Mouse (Mus musculus): ENCODE measurements around the gene Dnaja4.

The Dnaja4 gene

DNA sequence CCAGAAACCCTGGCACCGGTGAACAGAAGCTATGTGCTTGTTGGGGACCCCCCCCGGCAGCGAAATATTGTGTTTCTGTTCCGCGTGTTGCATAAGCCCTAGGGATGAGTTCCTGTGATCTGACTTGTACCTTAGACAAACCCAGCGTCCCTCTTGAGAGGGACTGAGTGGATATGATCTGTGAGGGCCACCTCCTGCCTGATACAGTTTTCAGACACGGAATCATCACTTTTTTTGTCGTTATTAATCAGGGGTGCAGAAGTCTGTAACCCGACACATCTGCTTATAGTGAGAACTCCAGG lies 1.5 kb downstream of the Dnaja4 start:
- DNase-seq: no peak

DNA sequence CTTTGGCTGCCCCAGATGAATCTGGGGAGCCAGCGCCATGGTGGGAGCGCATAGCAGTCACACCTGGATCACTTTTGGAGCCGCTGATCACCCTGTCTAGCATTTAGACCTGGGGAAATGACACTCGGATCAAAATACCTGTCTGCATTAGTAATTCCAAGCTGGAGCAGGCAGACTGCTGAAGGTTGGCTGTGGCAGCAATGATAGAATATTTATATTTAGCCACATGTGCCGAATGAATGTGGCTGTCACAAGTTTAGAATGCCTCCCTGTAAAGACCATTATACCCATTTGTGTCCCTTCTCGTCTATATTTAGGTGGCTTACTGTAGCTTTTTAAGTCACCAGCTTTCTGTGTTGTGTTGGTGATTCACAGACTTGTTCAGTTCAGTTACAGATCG lies 2.1 kb downstream of the Dnaja4 start:
- no peak for DNase-seq

DNA sequence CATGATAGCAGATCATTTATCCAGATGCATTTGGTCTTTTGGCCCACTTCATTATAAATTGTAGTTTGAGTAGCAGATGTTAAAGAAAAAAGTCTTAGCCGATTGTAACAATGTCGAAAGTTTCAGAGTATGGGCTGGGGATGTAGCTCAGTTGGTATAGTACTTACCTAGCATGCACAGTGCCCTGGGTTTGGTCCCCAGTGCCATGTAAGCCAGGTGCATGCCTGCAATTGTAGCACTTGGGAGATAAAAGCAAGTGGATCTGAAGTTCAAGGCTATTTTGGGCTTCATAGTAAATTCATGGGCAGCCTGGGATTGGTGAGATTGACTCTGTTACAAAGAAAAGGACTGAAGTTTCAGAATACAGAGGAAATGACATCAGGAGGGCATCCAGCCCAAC lies 3.9 kb downstream of the Dnaja4 start:
- DNase-seq: no peak

DNA sequence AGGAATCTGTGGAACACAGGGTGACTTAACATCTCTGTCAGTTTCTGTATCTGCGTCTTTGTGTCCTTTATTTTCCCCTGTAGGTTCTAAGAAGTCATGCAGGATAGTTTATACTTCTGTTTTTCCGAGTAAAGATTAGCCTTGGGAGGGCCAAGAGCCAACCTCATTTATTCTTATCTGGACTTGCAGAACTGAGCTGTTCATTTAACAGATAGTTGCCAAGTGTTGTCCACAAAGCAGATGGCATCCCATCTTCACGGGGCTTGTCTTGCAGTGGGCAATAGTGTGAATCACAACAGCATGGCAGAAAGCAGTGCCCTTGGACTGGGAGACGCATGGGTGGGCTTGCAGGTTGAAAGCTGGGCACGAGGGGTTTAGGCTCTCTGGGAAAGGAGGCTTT lies 5.7 kb downstream of the Dnaja4 start:
- DNase-seq: no peak

DNA sequence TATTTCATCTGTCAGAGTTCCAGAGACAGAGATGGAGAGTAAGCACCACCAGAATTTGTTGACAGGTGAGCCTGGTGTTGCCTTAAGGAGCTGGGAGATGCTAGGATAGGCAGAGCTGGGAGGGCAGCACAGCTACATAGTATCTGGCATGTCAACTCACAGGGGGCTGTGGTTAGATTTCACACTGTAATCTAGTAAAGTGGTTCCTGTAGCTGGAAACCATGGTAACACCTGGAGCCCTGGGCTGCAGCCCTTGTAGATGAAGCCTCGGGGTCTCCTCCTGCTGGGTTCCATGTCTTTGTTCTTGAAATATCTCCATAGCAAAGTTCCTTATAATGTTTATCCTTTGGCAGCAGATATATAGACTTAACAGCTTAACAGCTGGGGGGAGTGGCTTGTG lies 6.9 kb downstream of the Dnaja4 start:
- DNase-seq: no peak

DNA sequence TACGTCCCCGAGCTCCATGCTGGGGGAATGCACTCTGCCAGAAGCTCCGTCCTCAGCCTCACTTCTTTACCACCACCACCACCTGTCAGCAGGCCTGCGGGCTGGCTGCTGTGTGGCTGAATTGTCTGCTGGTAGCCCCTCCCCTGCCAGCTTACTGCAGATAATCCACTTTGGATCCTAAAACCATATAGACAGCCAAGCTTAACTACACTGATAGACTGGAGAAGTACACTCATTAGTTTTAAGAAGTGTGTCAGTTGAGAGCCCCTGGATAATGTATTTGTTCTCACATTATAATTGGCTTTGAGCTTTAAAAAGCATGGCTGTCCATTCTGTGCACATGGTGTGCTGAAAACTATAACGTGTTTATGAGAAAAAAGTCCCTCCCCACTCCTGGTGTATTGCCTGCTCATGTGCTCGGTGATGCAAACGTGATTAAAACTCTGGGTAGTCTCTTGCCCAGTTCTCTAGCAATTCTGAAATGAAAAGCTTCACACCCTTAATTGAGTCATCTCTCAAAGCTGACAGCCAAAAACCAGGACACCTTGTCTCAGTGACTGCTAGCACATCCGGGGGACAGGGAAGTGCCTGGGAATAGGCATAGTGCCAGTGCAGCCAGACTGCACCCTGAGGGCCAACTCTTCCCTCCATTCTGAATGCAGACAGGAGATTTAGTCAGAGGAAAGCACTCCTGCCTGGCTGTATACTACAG lies 8.8 kb downstream of the Dnaja4 start:
- DNase-seq: peak; percentile 85

DNA sequence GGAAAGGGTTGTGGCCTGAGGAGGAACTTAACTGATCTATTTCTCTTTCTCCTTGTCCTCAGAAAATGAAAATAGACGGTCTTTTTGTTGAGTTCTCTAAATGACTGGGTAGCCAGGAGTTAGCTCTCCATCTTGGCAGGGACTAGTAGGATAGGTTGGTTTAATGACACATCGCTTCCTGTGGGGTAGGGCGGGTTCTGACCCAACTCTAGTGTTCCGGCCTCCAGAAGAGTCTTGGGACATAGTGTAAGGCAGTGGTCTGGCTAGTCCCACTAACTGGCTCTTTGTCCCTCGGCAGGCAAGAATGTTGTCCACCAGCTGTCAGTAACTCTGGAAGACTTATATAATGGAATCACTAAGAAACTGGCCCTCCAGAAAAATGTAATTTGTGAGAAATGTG lies 9.4 kb downstream of the Dnaja4 start:
- no peak for DNase-seq

DNA sequence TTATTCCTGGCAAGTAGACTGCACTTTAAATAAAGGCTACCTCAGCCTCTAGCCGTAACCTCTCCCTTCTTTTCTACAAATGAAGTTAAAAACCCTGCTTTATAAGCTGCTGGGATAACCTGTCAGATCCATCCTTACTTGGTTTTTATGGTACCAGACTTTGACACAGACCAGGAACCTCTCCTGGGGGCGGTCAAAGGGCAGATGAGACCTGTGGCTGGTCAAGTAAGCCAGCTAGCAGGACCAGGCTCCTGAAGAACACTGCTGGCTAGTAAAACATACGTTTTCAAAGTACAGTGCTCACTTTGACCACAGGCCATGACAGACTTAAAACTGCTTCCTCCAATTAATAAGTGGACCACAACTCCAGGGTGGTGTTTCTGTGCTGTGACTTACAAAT lies 17.1 kb downstream of the Dnaja4 start:
- no peak for DNase-seq

DNA sequence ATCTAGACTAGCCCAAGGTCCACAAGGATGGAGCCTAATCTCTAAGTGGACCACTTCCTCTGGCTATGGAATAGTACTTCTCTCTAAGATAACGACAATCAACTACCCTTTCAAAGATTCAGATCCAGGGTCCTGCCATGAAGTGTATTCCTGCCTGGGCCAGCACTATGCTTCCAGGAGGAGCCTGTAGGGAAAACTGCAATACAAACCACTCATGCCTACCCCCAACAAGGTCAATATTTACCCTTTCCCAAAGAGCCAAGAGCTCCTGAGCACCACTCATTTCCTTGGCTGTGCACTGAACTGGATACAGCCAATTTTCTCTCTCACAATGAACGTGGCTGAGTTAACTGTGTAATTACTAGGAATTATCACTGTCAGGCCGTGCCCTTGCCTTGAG lies 18.9 kb downstream of the Dnaja4 start:
- no peak for DNase-seq

DNA sequence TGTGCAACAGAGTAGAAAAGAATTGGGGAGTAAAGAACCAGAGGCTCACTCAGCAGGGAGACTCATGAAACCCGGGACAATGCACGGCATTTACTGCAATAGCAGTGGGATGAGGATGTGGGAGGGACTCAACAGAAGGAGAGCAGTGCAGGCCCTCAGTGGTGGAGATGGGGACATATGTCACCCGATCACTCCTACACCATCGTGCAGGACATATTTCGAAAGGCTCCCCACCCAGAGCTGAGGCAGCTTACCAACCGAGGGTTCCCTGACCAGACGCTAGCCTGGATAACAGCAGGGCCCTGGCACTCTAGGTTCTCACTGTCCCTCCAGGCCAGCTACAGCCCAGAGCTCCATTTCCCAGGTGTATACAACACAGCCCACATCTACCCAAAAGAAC lies 23.5 kb downstream of the Dnaja4 start:
- no peak for DNase-seq

DNA sequence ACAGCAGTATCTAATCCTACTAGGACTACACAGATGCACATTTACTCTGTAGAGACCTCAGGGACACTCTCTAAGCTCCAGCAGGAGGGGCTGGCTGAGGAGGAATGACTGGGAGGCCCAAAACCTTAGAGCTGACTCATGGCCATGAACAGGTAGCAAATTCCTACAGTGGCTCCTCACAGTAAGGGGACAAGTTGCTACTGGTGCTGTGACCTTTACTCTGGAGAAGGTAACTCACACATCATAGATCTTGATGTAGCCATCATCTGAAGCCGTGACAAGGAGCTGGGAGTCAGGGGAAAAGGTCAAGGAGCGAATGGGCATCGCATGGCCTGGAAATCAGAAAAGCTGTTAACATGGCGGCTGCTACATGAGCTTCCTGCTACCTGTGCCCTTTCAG lies 23.9 kb downstream of the Dnaja4 start:
- no peak for DNase-seq

DNA sequence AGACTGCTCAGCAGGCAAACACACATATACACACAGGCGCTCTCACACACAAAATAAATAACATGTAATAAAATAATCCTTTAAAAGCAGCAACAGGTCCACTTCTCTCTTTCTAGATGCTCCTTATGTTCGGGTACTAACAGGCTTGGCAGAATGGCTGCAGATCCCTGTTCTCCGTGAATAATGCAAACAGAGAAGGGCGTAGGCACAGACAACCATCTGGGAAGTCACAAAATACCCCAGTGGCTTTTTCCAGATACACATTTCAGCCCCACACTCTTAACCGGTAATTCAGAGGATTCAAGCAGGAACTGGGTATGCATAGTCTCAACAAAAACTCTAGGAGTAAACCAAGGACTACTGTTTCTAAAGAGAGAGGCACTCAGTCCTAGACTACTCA lies 27.6 kb downstream of the Dnaja4 start:
- no peak for DNase-seq

DNA sequence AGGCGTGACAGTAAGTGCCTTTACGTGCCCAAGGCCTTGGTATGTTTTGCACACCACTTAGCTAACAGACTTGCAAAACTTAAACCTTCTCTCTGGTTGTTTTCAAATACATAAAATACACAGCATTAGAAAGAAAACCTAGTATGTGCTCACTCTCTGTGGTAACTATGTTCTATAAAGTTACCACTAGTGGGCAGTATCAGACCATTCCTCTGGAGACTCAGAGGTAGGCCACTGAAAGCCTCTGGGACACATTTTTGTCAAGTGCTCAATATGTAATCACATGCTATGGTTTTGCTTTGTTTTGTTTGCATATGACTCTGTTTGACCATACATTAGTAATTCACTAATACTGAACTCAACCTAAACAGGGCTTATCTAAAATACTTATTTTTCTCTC lies 33.4 kb downstream of the Dnaja4 start:
- DNase-seq: peak; percentile 72

DNA sequence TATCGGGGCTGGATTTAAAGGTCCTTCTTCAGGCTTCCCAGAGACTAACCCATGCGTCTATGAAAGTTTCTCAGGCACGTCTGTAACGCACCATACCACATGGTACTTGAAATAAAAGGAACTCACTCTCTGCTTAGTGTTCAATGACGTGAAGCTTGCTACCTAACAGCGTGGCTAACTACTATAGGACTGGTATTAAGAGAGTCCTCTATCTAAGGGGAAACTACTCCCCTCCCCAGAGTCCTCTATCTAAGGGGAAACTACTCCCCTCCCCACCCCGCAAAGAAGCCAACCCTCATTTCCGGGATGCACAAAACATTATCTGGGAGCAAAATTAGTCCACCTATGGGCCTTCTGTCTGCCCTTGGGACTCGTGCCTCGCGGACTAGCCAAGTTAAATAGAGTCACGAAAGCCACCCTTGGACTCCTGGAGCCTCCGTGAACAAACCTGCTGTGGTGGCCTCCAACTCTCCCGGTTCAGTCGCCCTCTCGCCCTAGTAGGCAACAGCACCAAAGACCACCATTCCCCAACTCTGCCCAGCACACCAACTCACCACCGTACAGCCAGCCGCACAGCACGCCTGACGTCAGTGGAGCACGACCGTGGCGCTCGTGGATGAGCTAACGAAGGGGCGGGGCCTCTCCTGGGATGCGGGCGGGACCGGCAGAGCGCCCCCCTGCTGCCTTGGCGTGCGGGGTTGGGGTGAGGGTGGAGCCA lies 35.4 kb downstream of the Dnaja4 start, which contains the start of gene Wdr61:
TSS of gene Wdr61 (minus strand) at position 599 of the 718 bp plus-strand sequence.
- DNase-seq: peak; percentile 97

DNA sequence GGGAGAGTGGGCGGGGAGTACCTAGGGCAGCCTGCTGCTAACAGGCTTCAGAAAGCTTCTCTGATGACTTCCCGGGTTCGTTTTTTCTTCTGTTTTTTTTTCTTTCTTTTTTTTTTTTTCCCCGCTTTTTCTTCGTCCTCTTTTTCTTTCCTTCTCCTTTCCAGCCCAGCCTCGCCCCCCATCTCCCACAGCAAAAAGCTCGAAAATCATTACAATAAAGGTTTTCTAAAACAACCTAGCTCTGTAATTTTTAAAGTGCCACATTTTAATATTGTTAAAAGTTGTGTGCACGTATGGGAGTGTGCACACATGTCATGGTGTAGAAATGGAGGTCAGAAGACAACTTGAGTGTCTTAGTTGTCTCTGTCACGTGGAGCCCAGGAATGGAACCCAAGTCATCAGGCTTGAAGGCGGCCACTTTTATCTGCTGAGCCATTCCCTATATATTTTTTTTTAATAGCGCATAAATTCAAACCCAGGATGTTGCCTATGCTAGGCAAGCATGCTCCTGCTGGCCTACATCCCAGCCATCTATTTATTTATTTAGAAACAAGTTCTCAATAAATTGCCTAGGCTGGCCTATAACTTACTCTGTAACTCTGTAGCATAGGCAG lies 36.1 kb downstream of the Dnaja4 start:
- no peak for DNase-seq

DNA sequence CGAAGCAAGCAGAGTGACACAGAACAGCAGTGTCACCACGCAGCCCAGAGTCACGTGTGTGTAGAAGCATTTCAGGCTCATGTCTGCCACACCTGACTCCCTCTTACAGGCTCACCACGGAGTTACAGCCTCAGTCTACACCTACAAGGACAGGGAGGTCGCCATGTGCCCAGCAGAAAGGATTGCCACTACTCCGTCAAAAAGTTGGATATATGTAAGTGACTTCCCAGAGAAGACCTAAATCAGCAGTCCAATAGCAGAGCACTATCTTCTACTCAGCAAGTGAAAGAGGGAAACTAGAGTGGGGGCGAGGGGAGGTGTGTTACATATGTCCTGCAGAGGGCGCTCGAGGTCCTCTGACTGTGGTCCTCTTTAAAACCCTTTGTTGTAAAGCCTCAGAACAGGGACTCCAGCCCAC lies 37.6 kb downstream of the Dnaja4 start:
- peak; percentile 88 for DNase-seq

DNA sequence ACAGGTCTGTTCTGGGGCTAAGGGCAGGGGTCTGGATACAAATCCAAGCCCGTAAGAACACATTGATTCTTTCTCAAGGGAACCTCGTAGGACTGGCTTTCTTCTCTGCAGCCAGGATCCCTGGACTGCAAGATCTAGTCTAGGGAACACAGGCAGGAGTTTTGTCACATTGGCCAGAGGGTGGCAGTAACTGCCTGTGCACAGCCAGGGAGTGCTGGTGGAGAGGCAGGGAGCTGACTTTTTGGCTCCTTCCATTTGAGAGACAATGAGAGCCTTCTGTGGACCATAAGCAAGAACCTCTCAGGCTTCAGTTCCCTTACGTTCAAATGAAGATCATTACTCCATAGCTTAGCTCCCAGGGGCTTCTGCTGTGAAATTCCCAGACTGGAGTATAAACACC lies 39.7 kb downstream of the Dnaja4 start:
- peak; percentile 76 for DNase-seq

DNA sequence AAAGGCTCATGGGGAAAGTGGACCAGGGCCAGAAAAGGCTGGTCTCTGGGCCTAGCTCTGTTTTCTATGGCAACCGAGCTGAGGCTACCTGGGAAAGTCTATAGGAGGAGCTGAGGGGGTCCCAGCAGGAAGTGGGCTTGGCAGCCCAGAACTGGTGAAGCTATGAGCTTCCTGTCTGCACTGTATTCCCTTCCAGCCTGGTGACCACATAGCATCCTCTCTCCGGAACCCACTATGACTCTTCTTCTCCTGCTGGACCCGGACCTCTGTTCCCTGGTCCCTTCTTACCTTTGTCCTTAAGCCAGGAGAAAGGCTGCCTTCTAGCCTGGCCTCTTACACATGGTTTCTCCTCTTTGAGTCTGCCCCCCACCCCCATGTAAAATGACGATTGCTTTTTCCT lies 45.2 kb downstream of the Dnaja4 start:
- no peak for DNase-seq

DNA sequence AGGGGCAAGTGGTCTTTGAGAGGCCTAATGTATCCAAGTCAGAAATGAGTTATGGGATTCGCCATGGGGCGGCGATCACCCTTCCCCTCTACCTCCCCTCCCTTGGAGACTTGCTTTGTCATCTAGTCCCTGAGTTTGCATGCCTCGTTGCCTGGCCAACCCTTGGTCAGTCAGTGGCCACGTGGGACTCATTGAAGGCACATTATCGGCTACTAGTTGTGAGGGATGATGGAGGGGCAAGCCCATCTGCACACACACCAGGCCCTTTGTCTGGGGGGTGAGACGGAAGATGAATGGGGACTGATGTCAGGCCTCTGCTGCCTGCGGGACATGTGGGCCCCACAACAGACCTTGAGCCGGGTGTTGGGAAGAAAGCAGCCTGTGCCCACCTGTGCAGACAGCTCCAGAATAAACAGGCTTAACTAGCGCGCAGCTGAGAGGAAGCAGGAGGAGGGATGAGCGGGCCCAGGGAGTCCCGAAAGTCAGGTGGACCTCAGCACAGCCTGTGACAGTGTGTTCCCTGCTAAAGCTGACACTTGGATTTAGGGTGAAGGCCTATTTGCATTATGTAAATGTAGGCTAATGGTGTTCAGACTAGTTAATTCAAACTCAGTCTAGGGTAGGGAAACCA lies 47.2 kb downstream of the Dnaja4 start:
- peak; percentile 51 for DNase-seq

DNA sequence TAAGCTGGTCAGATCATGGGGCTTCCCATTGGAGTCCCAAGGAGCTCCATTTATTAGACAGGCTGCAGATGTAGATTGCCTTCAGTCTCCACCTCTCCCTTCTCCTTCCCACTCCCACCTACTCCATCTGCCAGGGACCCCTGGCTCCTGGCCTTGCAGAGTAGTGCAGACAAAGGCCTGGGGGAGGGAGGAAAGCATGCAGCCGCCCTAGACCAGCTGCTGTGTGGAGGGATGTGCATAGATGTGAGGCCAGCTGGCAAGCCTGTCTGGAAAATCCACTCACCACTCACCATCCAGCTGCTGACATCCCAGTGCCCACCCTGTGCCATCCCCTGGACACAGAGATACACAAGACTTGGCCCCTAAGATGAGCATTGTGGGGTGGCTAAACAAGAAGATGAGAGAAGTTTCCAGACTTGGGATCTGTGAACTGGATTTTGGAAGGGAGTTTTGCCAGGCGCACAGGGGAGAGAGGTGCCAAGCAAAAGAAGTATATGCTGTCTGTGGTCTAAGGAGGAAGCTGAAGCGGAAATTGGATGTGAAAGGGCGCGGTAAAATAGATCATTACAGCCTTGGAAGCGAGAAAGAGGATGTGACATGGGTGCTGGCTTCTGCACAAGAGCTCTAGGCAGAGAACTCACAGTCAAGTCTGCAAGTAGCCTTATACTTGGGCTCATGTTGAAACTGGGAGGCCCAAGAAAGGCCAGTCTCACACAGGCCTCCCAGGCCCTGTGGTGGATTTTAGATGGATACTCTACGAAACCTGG lies 51.7 kb downstream of the Dnaja4 start:
- peak; percentile 34 for DNase-seq

DNA sequence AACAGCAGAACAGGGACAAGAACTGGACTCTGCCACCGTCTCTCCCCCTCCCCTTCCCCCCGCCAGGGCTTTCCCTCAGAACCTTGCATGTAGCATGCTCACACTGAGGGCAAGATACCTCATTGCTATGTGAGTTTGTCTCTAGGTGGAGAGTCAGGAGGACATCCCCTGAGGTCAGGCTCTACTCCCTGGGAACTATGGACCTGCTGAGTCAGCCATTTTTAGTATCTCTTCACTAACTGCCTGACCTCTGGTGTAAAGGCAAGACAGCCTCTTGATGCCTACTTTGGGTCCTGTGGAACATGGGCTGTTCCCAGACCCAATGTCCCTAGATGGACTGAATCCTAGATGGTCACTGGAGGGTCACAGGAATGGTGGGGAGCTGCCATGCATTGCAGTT lies 53.0 kb downstream of the Dnaja4 start:
- DNase-seq: no peak

DNA sequence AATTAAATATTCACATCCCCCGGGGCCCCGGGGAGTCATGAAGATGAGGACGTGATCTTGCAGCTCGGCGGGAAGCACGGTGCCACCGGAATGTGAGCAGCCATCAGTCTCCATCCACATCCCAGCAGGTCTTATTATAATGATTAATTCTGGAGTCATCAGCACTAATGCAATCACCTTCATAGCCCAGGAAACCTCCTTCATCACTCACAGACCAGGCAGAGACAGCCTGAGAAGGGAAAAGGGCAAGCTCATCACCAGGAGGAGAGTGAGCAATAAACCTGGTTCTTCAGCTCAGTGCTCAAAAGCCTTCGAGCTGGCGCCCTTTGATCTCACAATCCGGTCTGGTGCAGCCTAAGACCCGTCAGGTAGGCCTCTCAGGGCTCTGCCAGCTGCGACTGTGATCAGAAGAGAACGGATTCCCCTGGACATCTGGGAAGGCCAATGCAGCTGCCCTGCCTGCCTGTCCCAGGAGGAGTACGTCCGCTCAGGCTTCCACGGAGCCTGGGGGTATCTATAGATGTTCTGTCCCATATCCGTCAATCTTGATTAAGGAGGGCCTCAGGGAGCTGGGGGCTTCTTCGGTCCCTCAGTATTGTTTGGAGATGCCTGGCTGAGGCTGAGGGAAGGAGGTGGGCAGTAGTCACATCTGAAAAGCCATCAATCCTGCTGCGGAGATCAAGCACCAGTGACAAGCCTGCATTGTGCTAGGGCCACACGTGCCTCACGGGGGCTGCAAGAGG lies 53.7 kb downstream of the Dnaja4 start:
- DNase-seq: peak; percentile 85

DNA sequence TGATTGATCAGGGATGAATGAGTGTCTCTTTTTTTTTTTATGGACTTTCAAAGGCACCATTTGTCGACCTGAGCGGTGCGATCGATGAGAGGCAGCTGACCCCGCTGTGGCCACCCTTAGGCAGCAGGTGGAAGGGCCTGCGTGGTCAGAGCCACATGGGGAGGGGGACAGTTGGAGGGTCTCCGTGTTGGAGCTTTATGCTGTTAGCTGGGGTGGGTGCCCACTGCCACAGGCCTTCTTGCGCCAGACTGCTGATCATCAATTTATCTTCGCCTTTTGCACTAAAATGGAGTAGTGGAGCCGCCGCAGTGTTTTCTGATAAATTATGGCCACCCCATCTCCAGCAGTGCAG lies 54.2 kb downstream of the Dnaja4 start:
- no peak for DNase-seq

Measured in retina, postnatal 1 day (tissue).